Mouse (Mus musculus): ENCODE measurements around the gene Btbd11.

DNA sequence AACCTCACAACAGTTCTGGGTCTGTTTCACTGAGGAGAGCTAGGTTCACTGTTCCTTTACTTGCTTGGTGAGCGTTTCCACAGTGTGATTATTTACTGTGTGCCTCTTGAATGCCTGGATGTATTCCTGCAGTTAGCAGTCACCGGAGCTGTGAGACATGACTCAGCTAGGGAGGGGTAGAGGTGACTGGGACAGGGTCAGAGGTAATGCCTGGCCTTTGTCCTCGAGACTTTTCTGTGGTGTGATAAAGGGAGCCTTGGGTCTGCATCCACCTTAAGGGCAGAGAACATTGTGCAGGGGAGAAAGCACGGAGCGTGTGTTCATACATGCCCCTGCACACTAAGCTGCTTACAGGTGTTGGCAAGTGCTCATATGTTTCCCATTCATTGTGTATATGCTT is 126.2 kb downstream of the Btbd11 start:
- TF ChIP-seq CTCF (IDR thresholded peaks at IDR 0.05; ENCODE audit: borderline replicate concordance, insufficient read depth, low read depth, low read length) (no peak), POLR2A (IDR thresholded peaks at IDR 0.05; ENCODE audit: borderline replicate concordance, insufficient read depth, low read length) (no peak)

All from cerebellum, adult 2 months (tissue).